Mouse (Mus musculus): ENCODE measurements at regions not wholly inside any gene's neighbourhood (a gene's known extent, or its start where the extent isn't known, plus 50 kb on each side); places are given as distances from the start of the nearest gene placed in this dataset.

- Histone ChIP-seq H3K27ac (ENCODE audit: low read depth, low read length) (no peak overlapping the region), H3K4me3 (ENCODE audit: low read depth, low read length) (no peak overlapping the region), H3K4me1 (ENCODE audit: control insufficient read depth, insufficient read depth, low read length) (no peaks in the 10 kb centered on the region), H3K27me3 (ENCODE audit: control insufficient read depth, insufficient read depth, low read length) (no peaks in the 10 kb centered on the region), H3K4me2 (ENCODE audit: low read depth, low read length) (no peak overlapping the region), H3K9me3 (ENCODE audit: control insufficient read depth, low read length) (no peaks in the 10 kb centered on the region), H3K36me3 (ENCODE audit: control insufficient read depth, insufficient read depth, low read length) (no peaks in the 10 kb centered on the region), H3K9ac (replicated peaks; ENCODE audit: low read depth, low read length) (no peak overlapping the region)
- WGBS, result 88% methylated on average over 7 of the region's 7 CpGs
- ATAC-seq (ENCODE audit: low read depth), result no peak
These were observed 122.1 kb upstream of the 4930412O13Rik start for GRCm38 (mm10) chr2:9758983-9759382.

GRCm38 (mm10) chr2:9759389-9760104 is 121.5 kb upstream of the 4930412O13Rik start:
- Histone ChIP-seq H3K9me3 (ENCODE audit: control insufficient read depth, low read length) (no peaks in the 10 kb centered on the region), H3K9ac (replicated peaks; ENCODE audit: low read depth, low read length) (no peak overlapping the region), H3K4me3 (ENCODE audit: low read depth, low read length) (no peak overlapping the region), H3K36me3 (ENCODE audit: control insufficient read depth, insufficient read depth, low read length) (no peaks in the 10 kb centered on the region), H3K27ac (ENCODE audit: low read depth, low read length) (no peak overlapping the region), H3K4me2 (ENCODE audit: low read depth, low read length) (no peak overlapping the region), H3K27me3 (ENCODE audit: control insufficient read depth, insufficient read depth, low read length) (no peaks in the 10 kb centered on the region), H3K4me1 (ENCODE audit: control insufficient read depth, insufficient read depth, low read length) (no peaks in the 10 kb centered on the region)
- ATAC-seq (ENCODE audit: low read depth), result no peak
- 85% methylated on average over 7 of the region's 7 CpGs for WGBS

- Histone ChIP-seq H3K36me3 (ENCODE audit: control insufficient read depth, insufficient read depth, low read length) (no peaks in the 10 kb centered on the region), H3K27ac (ENCODE audit: low read depth, low read length) (no peak overlapping the region), H3K27me3 (ENCODE audit: control insufficient read depth, insufficient read depth, low read length) (no peaks in the 10 kb centered on the region), H3K4me3 (ENCODE audit: low read depth, low read length) (no peak overlapping the region), H3K9ac (replicated peaks; ENCODE audit: low read depth, low read length) (no peak overlapping the region), H3K9me3 (ENCODE audit: control insufficient read depth, low read length) (no peaks in the 10 kb centered on the region), H3K4me1 (ENCODE audit: control insufficient read depth, insufficient read depth, low read length) (no peaks in the 10 kb centered on the region), H3K4me2 (ENCODE audit: low read depth, low read length) (no peak overlapping the region)
- 74% methylated on average over 2 of the region's 2 CpGs for WGBS
- ATAC-seq (ENCODE audit: low read depth), result no peak
These were observed 100.9 kb upstream of the 4930412O13Rik start for GRCm38 (mm10) chr2:9780159-9780558.

- Histone ChIP-seq H3K4me2 (ENCODE audit: low read depth, low read length) (no peak overlapping the region), H3K4me1 (ENCODE audit: control insufficient read depth, insufficient read depth, low read length) (no peaks in the 10 kb centered on the region), H3K27ac (ENCODE audit: low read depth, low read length) (no peak overlapping the region), H3K9me3 (ENCODE audit: control insufficient read depth, low read length) (no peaks in the 10 kb centered on the region), H3K9ac (replicated peaks; ENCODE audit: low read depth, low read length) (no peak overlapping the region), H3K4me3 (ENCODE audit: low read depth, low read length) (no peak overlapping the region), H3K27me3 (ENCODE audit: control insufficient read depth, insufficient read depth, low read length) (no peaks in the 10 kb centered on the region), H3K36me3 (ENCODE audit: control insufficient read depth, insufficient read depth, low read length) (no peaks in the 10 kb centered on the region)
- WGBS, result 80% methylated on average over 3 of the region's 3 CpGs
- ATAC-seq (ENCODE audit: low read depth), result no peak
These were observed 98.4 kb upstream of the 4930412O13Rik start for GRCm38 (mm10) chr2:9782698-9783097.

- 95% methylated on average over 1 of the region's 1 CpGs for WGBS
These were observed 89.1 kb upstream of the 4930412O13Rik start for GRCm38 (mm10) chr2:9791970-9792369.

GRCm38 (mm10) chr2:9792381-9792780 is 88.7 kb upstream of the 4930412O13Rik start:
- WGBS, result 94% methylated on average over 1 of the region's 1 CpGs
- H3K4me1 ChIP-seq (ENCODE audit: control insufficient read depth, insufficient read depth, low read length), result no peaks in the 10 kb centered on the region
- no peaks in the 10 kb centered on the region for H3K36me3 ChIP-seq (ENCODE audit: control insufficient read depth, insufficient read depth, low read length)
- ATAC-seq (ENCODE audit: low read depth), result no peak
- H3K27me3 ChIP-seq (ENCODE audit: control insufficient read depth, insufficient read depth, low read length), result no peaks in the 10 kb centered on the region
- no peak overlapping the region for H3K4me2 ChIP-seq (ENCODE audit: low read depth, low read length)
- no peaks in the 10 kb centered on the region for H3K9me3 ChIP-seq (ENCODE audit: control insufficient read depth, low read length)
- H3K4me3 ChIP-seq (ENCODE audit: low read depth, low read length), result no peak overlapping the region
- H3K27ac ChIP-seq (ENCODE audit: low read depth, low read length), result no peak overlapping the region
- H3K9ac ChIP-seq (replicated peaks; ENCODE audit: low read depth, low read length), result no peak overlapping the region

More at GRCm38 (mm10) chr2:9791970-9792369, 89.1 kb upstream of the 4930412O13Rik start:
- no peaks in the 10 kb centered on the region for H3K27me3 ChIP-seq (ENCODE audit: control insufficient read depth, insufficient read depth, low read length)
- H3K27ac ChIP-seq (ENCODE audit: low read depth, low read length), result no peak overlapping the region
- no peaks in the 10 kb centered on the region for H3K36me3 ChIP-seq (ENCODE audit: control insufficient read depth, insufficient read depth, low read length)
- ATAC-seq (ENCODE audit: low read depth), result no peak
- H3K4me2 ChIP-seq (ENCODE audit: low read depth, low read length), result no peak overlapping the region
- H3K4me3 ChIP-seq (ENCODE audit: low read depth, low read length), result no peak overlapping the region
- no peaks in the 10 kb centered on the region for H3K9me3 ChIP-seq (ENCODE audit: control insufficient read depth, low read length)
- no peak overlapping the region for H3K9ac ChIP-seq (replicated peaks; ENCODE audit: low read depth, low read length)
- H3K4me1 ChIP-seq (ENCODE audit: control insufficient read depth, insufficient read depth, low read length), result no peaks in the 10 kb centered on the region

GRCm38 (mm10) chr2:9795401-9795800 is 85.7 kb upstream of the 4930412O13Rik start:
- Histone ChIP-seq H3K4me3 (ENCODE audit: low read depth, low read length) (no peak overlapping the region), H3K9me3 (ENCODE audit: control insufficient read depth, low read length) (no peaks in the 10 kb centered on the region), H3K36me3 (ENCODE audit: control insufficient read depth, insufficient read depth, low read length) (no peaks in the 10 kb centered on the region), H3K4me2 (ENCODE audit: low read depth, low read length) (no peak overlapping the region), H3K27me3 (ENCODE audit: control insufficient read depth, insufficient read depth, low read length) (no peaks in the 10 kb centered on the region), H3K9ac (replicated peaks; ENCODE audit: low read depth, low read length) (no peak overlapping the region), H3K27ac (ENCODE audit: low read depth, low read length) (no peak overlapping the region), H3K4me1 (ENCODE audit: control insufficient read depth, insufficient read depth, low read length) (no peaks in the 10 kb centered on the region)
- no peak for ATAC-seq (ENCODE audit: low read depth)
- 74% methylated on average over 4 of the region's 4 CpGs for WGBS

GRCm38 (mm10) chr2:9801484-9801883 is 79.6 kb upstream of the 4930412O13Rik start:
- 85% methylated on average over 8 of the region's 8 CpGs for WGBS
- Histone ChIP-seq H3K4me3 (ENCODE audit: low read depth, low read length) (no peak overlapping the region), H3K9ac (replicated peaks; ENCODE audit: low read depth, low read length) (no peak overlapping the region), H3K27ac (ENCODE audit: low read depth, low read length) (no peak overlapping the region), H3K4me2 (ENCODE audit: low read depth, low read length) (no peak overlapping the region), H3K4me1 (ENCODE audit: control insufficient read depth, insufficient read depth, low read length) (no peaks in the 10 kb centered on the region), H3K36me3 (ENCODE audit: control insufficient read depth, insufficient read depth, low read length) (no peaks in the 10 kb centered on the region), H3K9me3 (ENCODE audit: control insufficient read depth, low read length) (no peaks in the 10 kb centered on the region), H3K27me3 (ENCODE audit: control insufficient read depth, insufficient read depth, low read length) (no peaks in the 10 kb centered on the region)
- no peak for ATAC-seq (ENCODE audit: low read depth)

GRCm38 (mm10) chr2:9804306-9804705 is 76.7 kb upstream of the 4930412O13Rik start:
- 86% methylated on average over 3 of the region's 3 CpGs for WGBS
- Histone ChIP-seq H3K9me3 (ENCODE audit: control insufficient read depth, low read length) (no peaks in the 10 kb centered on the region), H3K4me1 (ENCODE audit: control insufficient read depth, insufficient read depth, low read length) (no peaks in the 10 kb centered on the region), H3K36me3 (ENCODE audit: control insufficient read depth, insufficient read depth, low read length) (no peaks in the 10 kb centered on the region), H3K27me3 (ENCODE audit: control insufficient read depth, insufficient read depth, low read length) (no peaks in the 10 kb centered on the region), H3K4me3 (ENCODE audit: low read depth, low read length) (no peak overlapping the region), H3K27ac (ENCODE audit: low read depth, low read length) (no peak overlapping the region), H3K9ac (replicated peaks; ENCODE audit: low read depth, low read length) (no peak overlapping the region), H3K4me2 (ENCODE audit: low read depth, low read length) (no peak overlapping the region)
- ATAC-seq (ENCODE audit: low read depth), result no peak
